In genomic region chr8:121962892-121963291, GRCm38 (mm10) we compare ENCODE assay signal across 23 mouse cellular contexts. TPM values are rescaled to one million over a fixed set of nuclear protein-coding genes. Genes with fewer than 3 reads are reported as not detected.
"Had no signal": no experiment of that assay in that cellular context is flagged by ENCODE, and none has a peak within 500 bp of the region (broad histone marks: within the 10 kb centered on the region; RNA-seq: fewer than 3 reads in every experiment).

No protein-coding gene starts in this region.

- ATAC-seq: midbrain, embryonic 16.5 days had no signal

- H3K4me3 ChIP-seq: midbrain, embryonic 10.5 days; midbrain, embryonic 12.5 days; myocyte; neural tube, embryonic 13.5 days; neural tube, embryonic 15.5 days had no signal

- H3K4me2 ChIP-seq: lung, embryonic 14.5 days; midbrain, embryonic 12.5 days; neural tube, embryonic 13.5 days; neural tube, embryonic 15.5 days had no signal

- DNase-seq: lung, embryonic 14.5 days; lung, postnatal 10 days; lung, postnatal 4 days; midbrain, embryonic 14.5 days; retina, postnatal 1 day; right cerebral cortex, adult 18-20 months; right cerebral cortex, postnatal 25 days; right cerebral cortex, postnatal 4 days; spleen, adult 18-20 months; thymus, adult 18-20 months; thymus, postnatal 14 days; thymus, postnatal 36 days had no signal

- H3K9ac ChIP-seq: lung, embryonic 14.5 days; midbrain, embryonic 12.5 days; neural tube, embryonic 13.5 days; neural tube, embryonic 15.5 days had no signal

- H3K9me3 ChIP-seq: midbrain, embryonic 10.5 days; midbrain, embryonic 12.5 days; neural tube, embryonic 13.5 days; neural tube, embryonic 15.5 days had no signal

- H3K27me3 ChIP-seq: midbrain, embryonic 12.5 days; neural tube, embryonic 13.5 days; neural tube, embryonic 15.5 days had no signal

- H3K27ac ChIP-seq: midbrain, embryonic 10.5 days; midbrain, embryonic 12.5 days; neural tube, embryonic 13.5 days; neural tube, embryonic 15.5 days had no signal

- H3K36me3 ChIP-seq: neural tube, embryonic 13.5 days; neural tube, embryonic 15.5 days had no signal

RNA-seq across cellular contexts. Expression of gene Car5a, which starts 18.2 kb away (rescaled TPM):
- total RNA-seq: megakaryocyte, adult 5-6 weeks; megakaryocyte-erythroid progenitor cell, adult 5-6 weeks had no signal
- polyA plus RNA-seq: lung, embryonic 14.5 days; lung, embryonic 16.5 days; midbrain, embryonic 14.5 days; myocyte; neural tube, embryonic 11.5 days; stomach, embryonic 14.5 days had no signal
